Mouse (Mus musculus) neural tube, embryonic 14.5 days (tissue): ENCODE measurements around the gene Megf11. TPM values are rescaled to one million over a fixed set of nuclear protein-coding genes. Genes with fewer than 3 reads are reported as not detected.

Experiments
- ATAC-seq: fragments of 200-750 bp; cut with Nextera tagmentation; 2 replicates; pipeline ENCODE4 v1.8.0; 2017; ENCODE audit warnings: low read depth, mild to moderate bottlenecking, moderate TSS enrichment, moderate library complexity
- H3K27ac ChIP-seq: fragments of 300-500 bp; sonication (generic); 2 replicates; pipeline ENCODE4 v1.5.1; 2014; ENCODE audit warnings: low read depth, mild to moderate bottlenecking, control low read depth, low read length, moderate library complexity, mixed read lengths
- H3K27me3 ChIP-seq: fragments of 300-500 bp; sonication (generic); 2 replicates; pipeline ENCODE4 v1.6.1; 2014; ENCODE audit warnings: low read length; ENCODE audit not compliant: control insufficient read depth, insufficient read depth
- H3K36me3 ChIP-seq: fragments of 300-500 bp; sonication (generic); 2 replicates; pipeline ENCODE4 v1.6.1; 2014; ENCODE audit warnings: low read length, mixed read lengths; ENCODE audit not compliant: control insufficient read depth, insufficient read depth
- H3K4me1 ChIP-seq: fragments of 300-500 bp; sonication (generic); 2 replicates; pipeline ENCODE4 v1.6.1; 2014; ENCODE audit warnings: low read length; ENCODE audit not compliant: control insufficient read depth, insufficient read depth
- H3K4me2 ChIP-seq: fragments of 300-500 bp; sonication (generic); 2 replicates; pipeline ENCODE4 v1.6.1; 2014; ENCODE audit warnings: mild to moderate bottlenecking, low read depth, low read length, control low read depth
- H3K4me3 ChIP-seq: fragments of 300-500 bp; sonication (generic); 2 replicates; pipeline ENCODE4 v1.5.1; 2014; ENCODE audit warnings: low read depth, low read length, control low read depth, mixed read lengths
- H3K9ac ChIP-seq: fragments of 300-500 bp; sonication (generic); replicated peaks from 2 replicates; pipeline ENCODE4 v1.6.1; 2014; ENCODE audit warnings: low read depth, mild to moderate bottlenecking, control low read depth, low read length, mixed read lengths
- H3K9me3 ChIP-seq: fragments of 300-500 bp; sonication (generic); 2 replicates; pipeline ENCODE4 v1.6.1; 2016; ENCODE audit warnings: low read length; ENCODE audit not compliant: control insufficient read depth
- WGBS: fragments of 180-500 bp; shearing (Covaris S2); extraction: QIAGEN DNeasy Blood & Tissue Kit; methylation state at CpG from one replicate; pipeline ENCODE4 v1.1.7; 2014; 5-methylcytosine and 5-hydroxymethylcytosine counted together
- polyA plus RNA-seq: library from polyadenylated mRNA; unstranded; fragments of >200 nt; fragmentation: Nextera tagmentation; extraction: Ambion mirVana; gene quantifications from 2 replicates; pipeline ENCODE4 v1.2.1, GENCODE M21; 2014

The Megf11 gene
- polyA plus RNA-seq, 1 experiment from 2014 or later = 17.7 TPM

DNA sequence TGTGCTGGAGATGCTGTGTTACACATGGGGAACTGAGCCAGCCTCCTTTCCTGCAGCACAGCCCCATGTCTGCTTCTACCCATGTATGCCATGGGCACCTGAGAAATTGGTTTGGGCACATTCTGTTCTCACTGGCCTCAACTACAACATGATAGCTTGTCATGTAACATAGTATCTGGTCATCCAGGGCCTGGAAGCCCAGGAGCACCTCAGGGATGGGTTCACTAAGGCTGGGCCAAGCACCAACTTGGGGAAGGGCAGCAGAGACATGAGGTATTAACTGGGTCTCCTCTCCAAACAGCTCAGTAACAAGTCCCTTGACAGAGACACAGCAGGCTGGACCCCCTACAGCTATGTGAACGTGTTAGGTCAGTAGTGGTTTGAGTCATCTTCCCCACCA lies 311.6 kb downstream of the Megf11 start:
- Histone ChIP-seq H3K4me3 (no peak overlapping the region), H3K9ac (no peak overlapping the region), H3K36me3 (peaks cover 11% of the 10 kb centered on the region; the same call in 1 of the 2 replicates), H3K4me1 (no peaks in the 10 kb centered on the region), H3K9me3 (no peaks in the 10 kb centered on the region), H3K4me2 (no peak overlapping the region), H3K27ac (no peak overlapping the region), H3K27me3 (no peaks in the 10 kb centered on the region)
- ATAC-seq = no peak
- WGBS = 81% methylated on average over 1 of the region's 1 CpGs

GRCm38 (mm10) chr9:64697677-64698076 lies 312.3 kb downstream of the Megf11 start:
- Histone ChIP-seq H3K27me3 (no peaks in the 10 kb centered on the region), H3K4me3 (no peak overlapping the region), H3K9me3 (no peaks in the 10 kb centered on the region), H3K9ac (no peak overlapping the region), H3K27ac (no peak overlapping the region), H3K4me1 (no peaks in the 10 kb centered on the region), H3K36me3 (peaks cover 11% of the 10 kb centered on the region; the same call in 1 of the 2 replicates), H3K4me2 (no peak overlapping the region)
- no peak for ATAC-seq
- 88% methylated on average over 5 of the region's 5 CpGs for WGBS

DNA sequence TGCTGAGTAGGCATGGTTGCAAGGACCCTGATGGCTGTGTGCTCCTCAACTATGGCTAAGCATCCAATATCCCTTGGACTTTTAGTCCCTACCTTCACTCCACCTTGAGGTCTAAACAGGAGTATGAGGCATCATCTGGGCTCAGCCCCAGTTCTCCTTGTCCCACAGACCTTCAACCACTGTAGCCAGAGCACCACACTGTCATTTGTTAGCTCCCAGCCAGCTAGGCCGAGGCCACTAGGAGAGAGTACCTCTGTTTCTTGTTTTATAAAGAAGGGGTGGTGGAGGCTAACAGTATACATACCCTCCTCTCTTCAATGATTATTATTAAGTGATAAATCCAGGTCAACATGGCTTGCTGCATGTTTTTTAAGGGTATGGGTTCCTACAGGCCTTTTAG lies 313.2 kb downstream of the Megf11 start:
- WGBS = 95% methylated on average over 1 of the region's 1 CpGs
- no peaks in the 10 kb centered on the region for H3K4me1 ChIP-seq
- ATAC-seq = no peak

GRCm38 (mm10) chr9:64700451-64701311 lies 315.3 kb downstream of the Megf11 start:
- ATAC-seq = no peak
- H3K27ac ChIP-seq = no peak overlapping the region

More for the DNA sequence above, 313.2 kb downstream of the Megf11 start:
- Histone ChIP-seq H3K27me3 (no peaks in the 10 kb centered on the region), H3K27ac (no peak overlapping the region), H3K9ac (no peak overlapping the region), H3K4me2 (no peak overlapping the region), H3K4me3 (no peak overlapping the region), H3K9me3 (no peaks in the 10 kb centered on the region), H3K36me3 (peaks cover 10% of the 10 kb centered on the region; the same call in 1 of the 2 replicates)

GRCm38 (mm10) chr9:64701651-64702050 lies 316.2 kb downstream of the Megf11 start:
- Histone ChIP-seq H3K4me2 (no peak overlapping the region), H3K27ac (no peak overlapping the region), H3K9ac (no peak overlapping the region), H3K27me3 (no peaks in the 10 kb centered on the region), H3K36me3 (peaks cover 8% of the 10 kb centered on the region), H3K4me1 (no peaks in the 10 kb centered on the region), H3K4me3 (no peak overlapping the region), H3K9me3 (no peaks in the 10 kb centered on the region)
- 88% methylated on average over 1 of the region's 1 CpGs for WGBS
- ATAC-seq = no peak

More at GRCm38 (mm10) chr9:64700451-64701311, 315.3 kb downstream of the Megf11 start:
- Histone ChIP-seq H3K4me3 (no peak overlapping the region), H3K36me3 (peaks cover 5% of the 10 kb centered on the region), H3K9ac (0 out of 2 replicates have a peak overlapping the region, but pooled peaks have one; percentile 11), H3K4me2 (no peak overlapping the region), H3K27me3 (no peaks in the 10 kb centered on the region), H3K4me1 (no peaks in the 10 kb centered on the region), H3K9me3 (no peaks in the 10 kb centered on the region)
- 84% methylated on average over 4 of the region's 4 CpGs for WGBS

GRCm38 (mm10) chr9:64702391-64702790 lies 317.0 kb downstream of the Megf11 start:
- ATAC-seq = no peak
- H3K4me1 ChIP-seq = no peaks in the 10 kb centered on the region
- no peak overlapping the region for H3K4me2 ChIP-seq

DNA sequence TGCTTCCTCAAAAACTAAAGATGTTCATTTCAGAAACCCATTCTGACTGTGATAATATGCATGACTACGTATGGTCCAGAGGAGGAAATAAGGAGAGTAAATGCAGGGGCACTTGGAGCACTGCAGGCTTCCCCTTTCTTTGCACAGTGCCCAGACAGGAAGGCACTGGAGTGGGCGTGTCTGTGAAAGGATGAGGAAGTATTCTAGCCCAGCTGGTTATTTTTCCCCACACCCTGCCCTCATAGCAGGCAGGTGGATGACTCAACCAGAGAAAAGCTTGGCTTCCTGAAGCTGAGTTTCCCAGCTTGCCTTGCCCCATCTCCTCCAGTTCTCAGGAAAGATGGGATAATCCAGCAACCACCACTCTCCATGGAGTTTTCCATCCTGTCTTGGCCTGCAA lies 317.5 kb downstream of the Megf11 start:
- no peak for ATAC-seq
- peaks cover 8% of the 10 kb centered on the region for H3K36me3 ChIP-seq
- H3K27me3 ChIP-seq = no peaks in the 10 kb centered on the region
- no peaks in the 10 kb centered on the region for H3K9me3 ChIP-seq
- H3K4me2 ChIP-seq = no peak overlapping the region
- no peak overlapping the region for H3K9ac ChIP-seq
- WGBS = 83% methylated on average over 2 of the region's 2 CpGs
- H3K27ac ChIP-seq = no peak overlapping the region
- no peak overlapping the region for H3K4me3 ChIP-seq
- no peaks in the 10 kb centered on the region for H3K4me1 ChIP-seq

More at GRCm38 (mm10) chr9:64702391-64702790, 317.0 kb downstream of the Megf11 start:
- Histone ChIP-seq H3K9me3 (no peaks in the 10 kb centered on the region), H3K36me3 (peaks cover 8% of the 10 kb centered on the region), H3K4me3 (no peak overlapping the region), H3K27ac (no peak overlapping the region), H3K9ac (no peak overlapping the region), H3K27me3 (no peaks in the 10 kb centered on the region)

DNA sequence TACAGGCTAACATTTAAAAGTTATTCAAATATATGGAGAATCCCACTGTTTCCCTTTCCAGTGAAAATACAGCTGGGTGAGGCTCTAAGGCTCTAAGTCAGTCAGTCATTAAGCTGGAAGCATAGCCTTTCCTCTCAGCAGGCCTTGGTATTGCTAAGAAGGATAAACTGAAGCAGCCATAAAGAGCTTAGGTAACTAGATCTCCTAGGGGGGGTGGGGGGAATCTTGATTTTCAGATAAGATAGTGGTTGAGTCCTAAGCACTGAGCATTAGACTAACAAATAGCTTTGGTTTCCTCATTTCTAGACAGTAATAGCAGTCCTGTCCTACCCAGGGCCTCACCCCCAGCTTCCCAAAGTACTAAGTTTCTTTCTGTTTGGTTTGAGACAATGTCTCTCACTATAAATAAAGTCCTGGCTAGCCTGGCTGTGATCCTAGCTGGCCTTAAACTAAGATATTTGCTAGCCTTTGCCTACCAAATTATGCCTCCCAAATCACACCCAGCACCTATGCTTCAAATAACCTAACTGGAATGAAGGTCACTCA lies 318.1 kb downstream of the Megf11 start:
- H3K27ac ChIP-seq = no peak overlapping the region
- no peak overlapping the region for H3K4me2 ChIP-seq
- no peak overlapping the region for H3K9ac ChIP-seq
- no peak for ATAC-seq
- no peaks in the 10 kb centered on the region for H3K4me1 ChIP-seq
- H3K36me3 ChIP-seq = peaks cover 5% of the 10 kb centered on the region
- no peaks in the 10 kb centered on the region for H3K27me3 ChIP-seq
- no peaks in the 10 kb centered on the region for H3K9me3 ChIP-seq
- no peak overlapping the region for H3K4me3 ChIP-seq

DNA sequence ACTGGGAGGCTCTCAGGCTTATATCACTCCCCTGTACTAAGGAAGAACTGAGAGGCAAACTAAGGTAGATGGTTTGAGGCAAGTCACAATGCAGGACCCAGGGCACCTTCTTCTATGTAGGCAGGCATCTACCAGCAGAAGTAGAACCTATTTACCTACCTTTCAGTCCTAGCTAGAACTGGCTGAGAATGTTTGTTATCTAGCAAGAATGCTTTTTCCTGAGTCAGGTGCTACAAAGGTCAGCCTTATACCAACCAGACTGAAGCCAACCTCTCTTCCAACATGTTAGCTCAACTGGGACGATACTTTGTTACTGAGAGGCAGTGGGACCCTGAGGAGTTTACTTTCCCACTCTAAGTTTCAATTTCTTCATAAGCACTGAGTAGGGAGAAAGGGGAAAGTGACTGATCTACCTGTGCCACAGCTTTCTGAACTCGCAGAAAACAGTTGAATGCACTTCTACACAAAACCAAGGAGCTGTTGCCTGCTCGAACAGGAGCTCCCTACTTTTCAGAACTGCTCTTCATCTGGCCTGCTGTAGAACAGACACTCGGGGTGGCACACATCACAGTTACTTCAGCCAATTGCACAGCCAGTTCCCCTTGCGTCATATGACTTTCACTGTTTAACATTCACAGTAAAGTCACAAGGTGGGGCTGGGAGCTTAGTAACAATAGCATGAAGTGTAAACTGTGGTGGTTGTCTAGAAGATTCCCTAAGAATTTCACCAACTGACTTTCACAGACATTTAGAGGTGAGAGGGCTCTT lies 318.8 kb downstream of the Megf11 start:
- Histone ChIP-seq H3K9me3 (no peaks in the 10 kb centered on the region), H3K27me3 (no peaks in the 10 kb centered on the region), H3K27ac (no peak overlapping the region), H3K36me3 (peaks cover 5% of the 10 kb centered on the region), H3K4me3 (no peak overlapping the region), H3K4me2 (no peak overlapping the region), H3K9ac (no peak overlapping the region), H3K4me1 (no peaks in the 10 kb centered on the region)
- WGBS = 92% methylated on average over 5 of the region's 5 CpGs
- no peak for ATAC-seq
